Mouse (Mus musculus): ENCODE data around the gene Samd10. TPM values are rescaled to one million over a fixed set of nuclear protein-coding genes. Genes with fewer than 3 reads are reported as not detected.
A peak's percentile ranks its signal among the peaks of the same experiment; 100 is the strongest.

Samd10 gene
- total RNA-seq, 2 experiments from 2014 or later = 0.78 to 0.84 TPM

- no peak for DNase-seq
- intact Hi-C loops (cut with DNase I; ENCODE audit: low total_unique reads) = no loop called here
These were observed 19.3 kb downstream of the Samd10 start for GRCm38 (mm10) chr2:181579681-181580080.

GRCm38 (mm10) chr2:181578790-181579618 is 20.0 kb downstream of the Samd10 start:
- DNase-seq = no peak
- intact Hi-C loops (cut with DNase I; ENCODE audit: low total_unique reads) = no loop called here

GRCm38 (mm10) chr2:181577981-181578581 is 20.9 kb downstream of the Samd10 start:
- intact Hi-C loops (cut with DNase I; ENCODE audit: low total_unique reads) = no loop called here
- DNase-seq = no peak

GRCm38 (mm10) chr2:181577126-181577525 is 21.9 kb downstream of the Samd10 start:
- intact Hi-C loops (cut with DNase I; ENCODE audit: low total_unique reads) = no loop called here
- DNase-seq = no peak

GRCm38 (mm10) chr2:181576613-181577012 is 22.4 kb downstream of the Samd10 start:
- intact Hi-C loops (cut with DNase I; ENCODE audit: low total_unique reads) = no loop called here

GRCm38 (mm10) chr2:181574921-181575545 is 24.0 kb downstream of the Samd10 start:
- intact Hi-C loops (cut with DNase I; ENCODE audit: low total_unique reads) = loop anchor here (5.0 kb wide), 1 partner anchor 63 kb away; no protein-coding TSS in a partner anchor
- no peak for DNase-seq

More at GRCm38 (mm10) chr2:181576613-181577012, 22.4 kb downstream of the Samd10 start:
- DNase-seq = no peak

GRCm38 (mm10) chr2:181573961-181574360 is 25.1 kb downstream of the Samd10 start:
- DNase-seq = no peak
- intact Hi-C loops (cut with DNase I; ENCODE audit: low total_unique reads) = loop anchor here (5.0 kb wide), 1 partner anchor 62 kb away; no protein-coding TSS in a partner anchor

- intact Hi-C loops (cut with DNase I; ENCODE audit: low total_unique reads) = loop anchor here (5.0 kb wide), 1 partner anchor 61 kb away; no protein-coding TSS in a partner anchor
These were observed 25.8 kb downstream of the Samd10 start for GRCm38 (mm10) chr2:181572921-181573920.

GRCm38 (mm10) chr2:181571941-181572670 is 26.9 kb downstream of the Samd10 start:
- intact Hi-C loops (cut with DNase I; ENCODE audit: low total_unique reads) = loop anchor here (5.0 kb wide), 1 partner anchor 60 kb away; no protein-coding TSS in a partner anchor
- DNase-seq = no peak

More at GRCm38 (mm10) chr2:181572921-181573920, 25.8 kb downstream of the Samd10 start:
- DNase-seq = no peak

- DNase-seq = no peak
- intact Hi-C loops (cut with DNase I; ENCODE audit: low total_unique reads) = loop anchor here (5.0 kb wide), 1 partner anchor 59 kb away; no protein-coding TSS in a partner anchor
These were observed 28.0 kb downstream of the Samd10 start for GRCm38 (mm10) chr2:181570921-181571595.

GRCm38 (mm10) chr2:181570375-181570774 is 28.6 kb downstream of the Samd10 start:
- intact Hi-C loops (cut with DNase I; ENCODE audit: low total_unique reads) = loop anchor here (5.0 kb wide), 1 partner anchor 58 kb away; no protein-coding TSS in a partner anchor
- DNase-seq = no peak

GRCm38 (mm10) chr2:181569856-181570255 is 29.2 kb downstream of the Samd10 start:
- DNase-seq = no peak
- intact Hi-C loops (cut with DNase I; ENCODE audit: low total_unique reads) = loop anchor here (5.0 kb wide), 2 partner anchors 58 to 178 kb away; no protein-coding TSS in a partner anchor

GRCm38 (mm10) chr2:181568272-181569008 is 30.6 kb downstream of the Samd10 start:
- peak; percentile 46 for DNase-seq
- intact Hi-C loops (cut with DNase I; ENCODE audit: low total_unique reads) = loop anchor here (5.0 kb wide), 1 partner anchor 176 kb away; no protein-coding TSS in a partner anchor

- intact Hi-C loops (cut with DNase I; ENCODE audit: low total_unique reads) = loop anchor here (5.0 kb wide), 1 partner anchor 175 kb away; no protein-coding TSS in a partner anchor
- no peak for DNase-seq
These were observed 31.7 kb downstream of the Samd10 start for GRCm38 (mm10) chr2:181567338-181567737.

- intact Hi-C loops (cut with DNase I; ENCODE audit: low total_unique reads) = no loop called here
- no peak for DNase-seq
These were observed 45.2 kb downstream of the Samd10 start for GRCm38 (mm10) chr2:181553772-181554171.

- DNase-seq = peak; percentile 41
- intact Hi-C loops (cut with DNase I; ENCODE audit: low total_unique reads) = no loop called here
These were observed 48.8 kb downstream of the Samd10 start for GRCm38 (mm10) chr2:181550233-181550632.

GRCm38 (mm10) chr2:181548682-181549081 is 50.3 kb downstream of the Samd10 start:
- intact Hi-C loops (cut with DNase I; ENCODE audit: low total_unique reads) = no loop called here
- no peak for DNase-seq
